Mouse (Mus musculus) C2C12 (cell line): ENCODE data around the gene Rasgef1a. TPM values are rescaled to one million over a fixed set of nuclear protein-coding genes. Genes with fewer than 3 reads are reported as not detected.

ENCODE experiments used
- H3K27me3 ChIP-seq: one replicate; pipeline ENCODE4 v1.6.1; 2011; ENCODE audit not compliant: control insufficient read depth, insufficient read depth, insufficient read length
- H3K36me3 ChIP-seq: one replicate; pipeline ENCODE4 v1.6.1; 2011; ENCODE audit not compliant: control insufficient read depth, insufficient read depth
- H3K4me3 ChIP-seq: one replicate; pipeline ENCODE4 v1.5.1; 2011; ENCODE audit warnings: mild to moderate bottlenecking, control low read depth; ENCODE audit not compliant: poor library complexity, insufficient read depth, severe bottlenecking
- H3K79me2 ChIP-seq: one replicate; pipeline ENCODE4 v1.6.1; 2011; ENCODE audit not compliant: control insufficient read depth, insufficient read depth
- H3K79me3 ChIP-seq: one replicate; pipeline ENCODE4 v1.6.1; 2011; ENCODE audit warnings: low read depth, control low read depth
- H3ac ChIP-seq: one replicate; pipeline ENCODE3; 2011; ENCODE audit warnings: low read depth; ENCODE audit not compliant: control insufficient read depth, insufficient read length
- CEBPB ChIP-seq: IDR thresholded peaks from one replicate; pipeline ENCODE4 v1.6.1; 2011; ENCODE audit warnings: low read depth, mild to moderate bottlenecking, control low read depth, moderate library complexity
- CTCF ChIP-seq: IDR thresholded peaks from one replicate; pipeline ENCODE4 v1.5.1; 2011; ENCODE audit not compliant: control insufficient read depth, insufficient read depth, insufficient read length
- FOSL1 ChIP-seq: IDR thresholded peaks from one replicate; pipeline ENCODE4 v1.8.0; 2011; ENCODE audit warnings: mild to moderate bottlenecking, low read length; ENCODE audit not compliant: poor library complexity, insufficient read depth, severe bottlenecking
- MAX ChIP-seq: IDR thresholded peaks from one replicate; pipeline ENCODE4 v1.6.1; 2011; ENCODE audit warnings: mild to moderate bottlenecking, control low read depth
- MYOD1 ChIP-seq: IDR thresholded peaks from one replicate; pipeline ENCODE4 v1.6.1; 2011; ENCODE audit warnings: low read depth; ENCODE audit not compliant: control insufficient read depth, insufficient read length
- MYOG ChIP-seq: IDR thresholded peaks from one replicate; pipeline ENCODE4 v1.6.1; 2011; ENCODE audit not compliant: control insufficient read depth, insufficient read length; ENCODE audit errors: extremely low read depth
- USF1 ChIP-seq: IDR thresholded peaks from one replicate; pipeline ENCODE4 v1.6.1; 2011; ENCODE audit warnings: low read depth, mild to moderate bottlenecking, control low read depth, moderate library complexity
- polyA plus RNA-seq: library from polyadenylated mRNA; unstranded; fragments of >200 nt; fragmentation: generic; extraction: Trizol; gene quantifications from one replicate; pipeline ENCODE4 v1.2.1, GENCODE M21; 2012; ENCODE audit warnings: missing spikeins

The Rasgef1a gene
- polyA plus RNA-seq, 1 experiment: 0.09 TPM

GRCm38 (mm10) chr6:118036118-118036805, 25.0 kb downstream of the Rasgef1a start:
- no peaks in the 10 kb centered on the region for H3K36me3 ChIP-seq
- no peaks in the 10 kb centered on the region for H3K79me3 ChIP-seq
- H3K79me2 ChIP-seq: no peaks in the 10 kb centered on the region
- no peak overlapping the region for H3ac ChIP-seq
- TF ChIP-seq MYOD1: no peak
- no peak for TF ChIP-seq FOSL1
- TF ChIP-seq USF1: no peak
- TF ChIP-seq CTCF: no peak
- no peak for TF ChIP-seq MAX
- TF ChIP-seq MYOG: no peak
- no peak for TF ChIP-seq CEBPB
- no peak overlapping the region for H3K4me3 ChIP-seq
- peaks cover 25% of the 10 kb centered on the region for H3K27me3 ChIP-seq

GRCm38 (mm10) chr6:118036866-118037265, 25.6 kb downstream of the Rasgef1a start:
- Histone ChIP-seq H3K79me3 (no peaks in the 10 kb centered on the region), H3K27me3 (peaks cover 25% of the 10 kb centered on the region), H3ac (no peak overlapping the region), H3K36me3 (no peaks in the 10 kb centered on the region), H3K4me3 (no peak overlapping the region), H3K79me2 (no peaks in the 10 kb centered on the region)
- TF ChIP-seq CEBPB: no peak
- no peak for TF ChIP-seq MAX
- no peak for TF ChIP-seq FOSL1
- no peak for TF ChIP-seq MYOD1
- TF ChIP-seq MYOG: no peak

- Histone ChIP-seq H3ac (no peak overlapping the region), H3K4me3 (no peak overlapping the region), H3K79me3 (no peaks in the 10 kb centered on the region), H3K36me3 (no peaks in the 10 kb centered on the region), H3K27me3 (peaks cover 7% of the 10 kb centered on the region), H3K79me2 (no peaks in the 10 kb centered on the region)
- TF ChIP-seq USF1: no peak
- TF ChIP-seq MYOG: no peak
- no peak for TF ChIP-seq CTCF
- TF ChIP-seq MAX: no peak
- no peak for TF ChIP-seq MYOD1
- TF ChIP-seq FOSL1: no peak
Observed at GRCm38 (mm10) chr6:118045180-118045579, 33.9 kb downstream of the Rasgef1a start.

- no peaks in the 10 kb centered on the region for H3K79me3 ChIP-seq
- peaks cover 9% of the 10 kb centered on the region for H3K27me3 ChIP-seq
- no peak overlapping the region for H3ac ChIP-seq
- no peaks in the 10 kb centered on the region for H3K79me2 ChIP-seq
- TF ChIP-seq MYOD1 (no peak), MYOG (no peak), USF1 (no peak), CEBPB (no peak), FOSL1 (no peak), MAX (no peak), CTCF (no peak)
- no peaks in the 10 kb centered on the region for H3K36me3 ChIP-seq
- no peak overlapping the region for H3K4me3 ChIP-seq
Observed at GRCm38 (mm10) chr6:118045892-118046291, 34.7 kb downstream of the Rasgef1a start.

GRCm38 (mm10) chr6:118046511-118046910, 35.3 kb downstream of the Rasgef1a start:
- TF ChIP-seq CTCF (no peak), MAX (no peak), CEBPB (no peak), USF1 (no peak), FOSL1 (no peak), MYOG (no peak), MYOD1 (no peak)
- H3K79me2 ChIP-seq: no peaks in the 10 kb centered on the region
- H3K27me3 ChIP-seq: peaks cover 12% of the 10 kb centered on the region

DNA sequence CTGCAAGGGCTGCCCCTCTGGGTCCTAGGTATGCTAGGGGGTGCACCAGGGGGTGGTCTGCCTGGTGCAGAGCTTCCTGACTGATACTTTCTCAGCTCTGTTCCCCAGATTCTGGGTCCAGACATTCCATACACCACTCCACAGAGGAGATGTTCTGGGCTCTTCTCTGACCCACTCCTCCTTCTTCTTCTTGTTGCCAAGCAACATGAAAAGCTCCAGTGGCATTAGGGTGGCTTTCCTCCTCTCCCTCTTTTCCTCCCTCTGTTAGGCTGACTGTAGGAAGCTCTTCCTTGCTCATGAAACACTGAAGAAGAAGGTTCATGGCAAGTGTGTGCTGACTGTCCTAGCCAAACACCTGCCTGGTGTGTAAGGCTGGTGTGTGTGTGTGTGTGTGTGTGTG, 35.7 kb downstream of the Rasgef1a start:
- no peaks in the 10 kb centered on the region for H3K79me3 ChIP-seq
- peaks cover 12% of the 10 kb centered on the region for H3K27me3 ChIP-seq
- no peak overlapping the region for H3ac ChIP-seq
- H3K4me3 ChIP-seq: no peak overlapping the region
- H3K36me3 ChIP-seq: no peaks in the 10 kb centered on the region
- TF ChIP-seq CTCF: no peak
- no peak for TF ChIP-seq USF1
- TF ChIP-seq CEBPB: no peak
- no peak for TF ChIP-seq FOSL1
- TF ChIP-seq MAX: no peak
- TF ChIP-seq MYOG: no peak
- TF ChIP-seq MYOD1: no peak
- H3K79me2 ChIP-seq: no peaks in the 10 kb centered on the region

More at GRCm38 (mm10) chr6:118046511-118046910, 35.3 kb downstream of the Rasgef1a start:
- Histone ChIP-seq H3K4me3 (no peak overlapping the region), H3K79me3 (no peaks in the 10 kb centered on the region), H3ac (no peak overlapping the region), H3K36me3 (no peaks in the 10 kb centered on the region)
